Mouse (Mus musculus): ENCODE results near the gene Zfyve9.

Zfyve9 gene

DNA sequence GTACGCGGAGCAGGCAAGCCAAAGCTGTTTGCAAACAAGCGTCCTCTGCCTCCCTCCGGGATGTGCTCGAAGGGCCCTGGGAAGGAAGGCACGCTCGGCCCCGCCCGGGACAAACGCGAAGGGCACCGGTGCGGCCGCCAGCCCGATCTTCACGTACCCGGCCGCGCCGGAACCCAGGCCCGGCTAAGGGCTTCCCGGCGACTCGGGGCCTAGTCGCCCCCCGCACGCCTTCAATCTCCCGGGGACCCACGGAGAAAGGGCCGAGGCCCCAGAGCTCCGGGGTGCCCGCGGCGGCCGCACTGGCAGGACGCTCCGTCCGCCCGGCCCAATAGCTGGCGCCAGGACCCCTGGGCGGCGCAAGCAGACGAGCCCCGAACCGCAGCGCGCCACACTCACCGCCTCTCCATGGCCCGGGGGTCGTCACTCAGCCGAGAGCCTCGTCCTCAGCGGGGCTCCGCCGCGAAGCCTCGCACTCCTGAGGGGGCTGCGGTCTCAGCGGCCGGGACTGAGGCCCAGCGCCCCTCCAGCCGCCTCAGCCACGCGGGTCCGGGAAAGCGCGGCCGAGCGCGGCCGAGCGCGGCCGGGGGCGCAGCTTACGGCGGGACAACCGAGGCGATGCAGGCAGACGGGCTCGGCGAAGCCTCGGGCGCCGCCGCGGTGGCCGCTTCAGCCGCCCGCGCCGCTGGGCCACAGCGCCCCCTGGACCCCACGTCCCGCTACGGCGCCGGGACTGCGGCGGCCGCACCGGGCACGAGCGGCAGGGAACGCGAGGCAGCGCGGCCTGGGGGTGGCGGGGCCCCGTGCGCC, at the start of gene Zfyve9:
Gene Zfyve9 (minus strand): TSS at position 742 of the 807 bp plus-strand sequence.
- DNase-seq (ENCODE audit: low spot score): peak; percentile 80

DNA sequence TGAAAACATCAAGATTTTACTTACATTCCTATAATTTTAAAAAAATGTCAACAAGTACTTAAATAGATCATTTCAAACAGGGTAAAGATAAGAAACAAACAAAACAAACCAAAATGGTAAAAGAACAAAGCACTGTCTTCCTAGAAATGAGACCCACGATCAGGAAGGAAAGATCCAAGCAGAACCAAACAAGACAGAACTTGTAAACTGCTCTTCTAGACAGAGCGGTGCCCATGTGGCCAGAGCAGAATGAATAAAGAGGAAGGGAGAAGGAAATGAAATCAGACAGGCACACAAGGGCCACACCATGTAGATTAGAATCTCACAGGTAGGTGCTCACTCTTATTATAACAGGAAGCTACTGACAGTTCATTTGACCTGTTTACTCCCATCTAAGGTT, 46.0 kb upstream of the Zfyve9 start:
- DNase-seq (ENCODE audit: low spot score): no peak

DNA sequence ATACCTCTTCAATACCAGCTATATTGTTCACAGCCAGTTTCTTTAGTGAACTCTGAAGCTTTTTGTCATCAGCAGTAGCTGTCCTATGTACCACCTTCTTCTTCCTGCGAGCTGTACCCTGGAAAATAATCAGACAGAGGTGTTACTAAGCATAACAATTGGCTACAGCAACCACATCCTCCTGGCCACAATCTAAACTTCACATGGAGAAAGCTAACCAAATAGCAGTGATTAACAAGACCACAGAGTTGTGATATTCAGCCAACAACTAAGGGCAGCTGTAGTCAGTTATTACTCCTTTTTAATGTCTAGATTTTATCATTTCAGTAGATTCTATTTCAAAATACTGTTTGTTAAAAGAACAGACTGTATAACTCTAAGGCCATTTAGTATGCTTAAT, 45.5 kb upstream of the Zfyve9 start:
- no peak for DNase-seq (ENCODE audit: low spot score)

- DNase-seq (ENCODE audit: low spot score): no peak
Observed at GRCm38 (mm10) chr4:108825677-108826076, 45.1 kb upstream of the Zfyve9 start.

DNA sequence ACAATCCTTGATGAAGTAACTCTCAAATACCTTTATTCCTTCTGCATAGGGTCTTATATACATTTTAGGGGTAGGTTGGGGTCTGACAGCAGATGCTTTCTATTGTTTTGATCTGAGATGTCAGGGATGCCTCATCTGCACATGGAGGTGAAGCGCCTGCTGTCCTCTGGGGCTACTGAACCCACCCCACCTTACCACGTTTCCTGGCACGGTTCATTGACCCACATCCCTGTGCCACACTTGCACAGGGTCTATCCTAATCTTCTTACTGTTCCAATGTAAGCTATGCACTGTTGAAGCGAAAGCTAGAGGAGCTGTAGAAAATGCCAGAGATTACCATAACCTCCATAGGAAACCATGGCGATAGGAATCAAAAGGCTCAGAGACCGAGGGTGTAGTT, 31.0 kb upstream of the Zfyve9 start:
- no peak for DNase-seq (ENCODE audit: low spot score)

- DNase-seq (ENCODE audit: low spot score): no peak
Observed at GRCm38 (mm10) chr4:108811142-108811541, 30.5 kb upstream of the Zfyve9 start.

DNA sequence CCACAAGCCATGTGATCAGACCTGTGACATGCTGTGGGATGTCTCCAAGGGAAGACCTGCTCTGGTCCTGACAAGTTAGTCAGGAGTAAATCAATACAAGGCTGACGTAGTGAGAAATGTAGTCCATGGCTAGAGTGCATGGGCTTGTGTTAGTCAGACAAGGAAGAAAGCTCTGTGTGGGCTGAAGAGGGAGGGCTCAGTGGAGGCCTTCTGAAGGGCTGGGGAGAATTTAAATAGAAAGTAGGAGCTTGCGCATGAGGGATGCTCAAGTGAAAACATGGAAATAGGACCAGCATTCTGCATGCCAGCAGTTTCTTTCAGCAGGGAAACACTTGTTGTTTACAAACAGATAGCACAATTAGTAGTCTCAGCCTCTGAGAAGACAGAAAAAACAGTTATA, 22.9 kb upstream of the Zfyve9 start:
- DNase-seq (ENCODE audit: low spot score): no peak

DNA sequence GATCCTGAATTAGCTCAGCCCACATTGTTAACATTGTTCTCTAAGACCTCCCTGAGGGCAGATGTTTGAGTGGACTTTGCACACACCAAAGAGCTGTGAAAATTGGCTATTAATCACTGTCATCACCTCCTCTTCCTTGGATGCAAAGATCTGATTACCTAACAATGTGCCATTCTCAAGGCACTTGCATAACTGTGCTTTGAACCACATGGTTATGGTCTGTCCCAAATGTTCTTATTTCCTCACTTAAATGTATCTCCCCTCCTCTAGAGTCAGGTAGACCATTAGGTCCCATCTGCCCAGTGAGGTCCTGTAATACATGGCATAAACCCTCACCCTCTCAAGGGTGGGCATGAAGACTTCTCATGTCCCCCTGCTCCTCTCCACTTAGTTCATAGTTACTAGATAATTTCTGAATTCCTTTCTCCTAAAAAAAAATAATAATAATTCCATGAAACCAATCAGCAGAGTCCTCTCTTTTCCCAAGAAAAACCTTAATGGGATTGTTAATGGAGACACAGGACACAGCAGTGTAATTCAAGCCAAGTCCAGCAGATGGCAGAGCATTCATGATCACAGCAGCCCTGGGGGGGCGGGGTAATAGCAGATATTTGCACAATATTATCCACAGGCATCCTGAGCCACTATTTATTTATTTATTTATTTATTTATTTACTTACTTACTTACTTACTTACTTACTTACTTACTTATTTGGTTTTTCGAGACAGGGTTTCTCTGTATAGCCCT, 17.7 kb upstream of the Zfyve9 start:
- DNase-seq (ENCODE audit: low spot score): peak; percentile 76

GRCm38 (mm10) chr4:108796701-108797100, 16.1 kb upstream of the Zfyve9 start:
- DNase-seq (ENCODE audit: low spot score): no peak

DNA sequence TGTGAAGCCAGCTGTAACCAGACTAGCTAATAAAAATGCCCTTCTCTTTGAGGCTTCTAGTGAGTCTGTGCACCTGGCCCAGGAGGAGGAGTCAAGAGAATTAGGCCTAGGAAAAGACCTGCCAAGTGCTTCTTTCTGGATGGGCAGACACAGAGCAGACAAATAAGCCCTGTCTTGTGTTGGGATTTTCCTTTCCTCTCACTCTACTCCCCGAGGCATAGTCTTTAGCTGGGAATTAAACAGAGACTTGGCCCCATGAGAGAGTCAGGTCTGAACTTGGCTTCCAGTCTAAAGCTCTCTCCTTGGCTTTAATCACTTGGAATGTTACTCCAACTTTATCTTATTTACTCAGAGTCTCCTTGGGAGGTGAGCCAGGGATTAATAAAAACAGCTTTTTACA, 13.3 kb upstream of the Zfyve9 start:
- DNase-seq (ENCODE audit: low spot score): no peak

DNA sequence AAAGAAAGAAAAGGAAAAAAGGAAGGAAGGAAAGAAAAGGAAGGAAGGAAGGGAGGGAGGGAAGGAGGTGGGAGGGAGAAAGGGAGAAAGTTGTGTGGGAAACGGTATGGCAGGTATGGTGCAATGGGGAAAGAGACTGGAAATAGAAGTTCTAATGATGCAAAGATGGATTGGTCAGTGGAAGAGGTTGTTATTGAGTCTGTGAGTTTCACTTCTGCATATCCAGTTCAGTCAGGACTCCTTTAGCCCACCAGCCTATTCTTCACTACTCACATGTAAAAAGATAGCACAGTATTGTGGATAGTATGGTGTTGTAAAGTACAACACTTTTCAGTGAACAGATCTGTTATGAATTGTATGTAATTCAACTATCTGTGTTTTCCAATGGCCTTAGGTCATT, 9.9 kb upstream of the Zfyve9 start:
- no peak for DNase-seq (ENCODE audit: low spot score)

- no peak for DNase-seq (ENCODE audit: low spot score)
Observed at GRCm38 (mm10) chr4:108789258-108789936, 8.8 kb upstream of the Zfyve9 start.

DNA sequence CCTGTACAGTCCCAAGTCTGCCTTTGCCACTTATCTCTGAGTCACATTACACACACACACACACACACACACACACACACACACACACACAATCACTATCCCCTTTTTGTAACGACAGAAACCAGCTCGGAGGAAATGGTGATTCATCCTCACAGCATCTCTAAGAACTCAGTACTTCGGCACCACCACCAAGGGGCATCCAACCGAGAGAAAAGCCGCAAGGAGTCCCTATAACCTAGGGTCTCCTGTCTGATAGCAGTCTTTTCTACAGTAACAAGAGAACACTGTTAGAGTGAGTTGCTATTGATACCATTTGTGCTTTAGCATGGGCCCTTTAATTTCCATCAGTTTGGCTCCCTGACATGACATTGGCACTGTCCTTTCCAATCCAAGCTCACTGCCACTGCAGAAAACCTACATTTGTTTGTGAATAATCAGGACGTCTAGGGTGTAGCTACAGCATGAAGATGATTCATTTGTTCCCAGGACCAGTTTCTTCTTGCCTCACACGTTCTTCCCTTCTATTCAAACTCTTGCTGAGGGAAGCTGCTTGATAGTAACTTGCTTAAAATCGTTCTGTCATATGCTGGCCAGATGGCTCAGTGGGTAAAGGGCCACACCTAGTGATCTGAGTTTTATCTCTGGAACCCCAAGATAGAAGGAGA, 2.0 kb upstream of the Zfyve9 start:
- no peak for DNase-seq (ENCODE audit: low spot score)

DNA sequence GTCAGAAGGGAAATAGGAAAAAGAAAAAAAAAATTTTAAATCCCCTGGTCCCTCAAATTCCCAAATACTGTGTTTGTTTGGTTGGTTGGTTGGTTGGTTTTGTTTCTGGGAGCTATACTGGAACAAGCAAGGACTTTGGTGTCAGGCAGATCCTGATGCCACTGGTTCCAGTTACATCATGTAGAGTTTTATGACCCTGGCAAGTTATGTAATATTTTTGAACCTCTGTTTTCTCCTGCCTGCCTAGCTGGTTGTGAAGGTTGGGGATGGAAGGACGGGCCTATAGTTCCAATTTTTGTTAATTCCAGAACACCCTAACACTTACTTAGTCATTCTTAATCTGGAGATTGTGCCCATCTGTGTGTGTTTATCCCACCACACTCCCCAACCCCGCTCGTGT, 998 bp upstream of the Zfyve9 start:
- DNase-seq (ENCODE audit: low spot score): no peak

DNA sequence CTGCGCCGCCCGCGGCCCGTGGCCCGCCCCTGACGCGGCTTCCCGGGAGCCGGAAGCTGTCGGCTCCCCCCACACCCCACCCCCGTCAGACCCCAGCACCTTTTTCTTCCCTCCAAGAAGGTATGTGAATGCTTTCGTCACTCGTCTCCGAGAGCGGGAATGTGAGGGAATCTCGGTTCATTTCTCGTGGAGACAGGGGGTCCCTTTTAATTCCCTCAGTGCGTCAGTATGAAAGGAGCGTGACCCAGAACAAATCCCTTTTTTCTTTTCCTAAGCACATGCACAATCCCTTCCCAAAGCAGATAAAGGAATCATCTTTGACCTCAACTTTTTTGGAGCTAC, 237 bp upstream of the Zfyve9 start:
- DNase-seq (ENCODE audit: low spot score): no peak

GRCm38 (mm10) chr4:108779763-108780056, 888 bp downstream of the Zfyve9 start:
- no peak for DNase-seq (ENCODE audit: low spot score)

GRCm38 (mm10) chr4:108768527-108768926, 12.1 kb downstream of the Zfyve9 start:
- no peak for DNase-seq (ENCODE audit: low spot score)

DNA sequence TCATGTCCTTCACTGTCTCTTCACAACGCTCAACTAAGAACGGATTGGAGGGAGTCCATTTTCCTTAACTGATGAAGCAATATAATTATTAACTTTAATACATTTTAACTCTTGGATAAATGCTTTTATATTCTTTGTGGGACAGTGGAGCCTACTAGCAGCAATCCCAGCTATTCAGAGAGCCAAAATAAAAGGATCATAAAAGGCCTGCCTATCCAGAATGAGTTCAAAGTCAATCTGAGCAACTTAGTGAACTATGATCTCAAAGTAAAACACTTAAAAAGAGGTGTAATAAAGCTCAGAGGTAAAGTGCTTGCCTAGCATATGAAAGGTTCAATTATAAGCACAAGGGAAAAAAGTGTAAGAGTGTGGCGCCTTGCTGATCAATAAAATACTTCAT, 21.0 kb downstream of the Zfyve9 start:
- DNase-seq (ENCODE audit: low spot score): no peak

GRCm38 (mm10) chr4:108746160-108746873, 34.3 kb downstream of the Zfyve9 start:
- DNase-seq (ENCODE audit: low spot score): no peak

- no peak for DNase-seq (ENCODE audit: low spot score)
Observed at GRCm38 (mm10) chr4:108731582-108731981, 49.0 kb downstream of the Zfyve9 start.

DNA sequence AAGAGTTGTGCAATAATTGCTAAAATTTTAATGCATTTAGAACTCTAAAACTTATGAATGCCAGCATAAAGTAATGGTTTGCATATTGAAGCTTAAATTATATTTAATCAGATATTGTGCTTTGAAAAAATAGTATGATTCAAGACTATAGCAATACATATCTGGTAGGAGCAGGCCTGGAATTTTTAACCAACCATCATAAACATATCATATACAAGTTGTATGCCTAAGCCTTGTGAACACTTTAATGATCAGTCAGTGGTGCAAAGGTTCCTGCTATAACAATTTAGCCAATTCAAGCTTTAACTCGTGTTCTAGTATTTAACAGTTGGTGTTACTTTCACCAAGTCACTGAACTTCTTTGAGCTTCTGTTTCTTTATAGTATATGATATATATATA, 50.1 kb downstream of the Zfyve9 start:
- DNase-seq (ENCODE audit: low spot score): no peak

GRCm38 (mm10) chr4:108724102-108724501, 56.5 kb downstream of the Zfyve9 start:
- DNase-seq (ENCODE audit: low spot score): no peak
